Mouse (Mus musculus): ENCODE measurements around the gene Dgke. TPM values are rescaled to one million over a fixed set of nuclear protein-coding genes. Genes with fewer than 3 reads are reported as not detected.
A peak's percentile ranks its signal among the peaks of the same experiment; 100 is the strongest.

The Dgke gene
- polyA plus RNA-seq, 1 experiment, result 12.8 TPM

- peaks cover 12% of the 10 kb centered on the region for H3K4me1 ChIP-seq (ENCODE audit: control insufficient read depth, insufficient read depth, low read length)
- no peak overlapping the region for H3K27ac ChIP-seq (ENCODE audit: insufficient read depth, low read length)
- no peak for TF ChIP-seq POLR2A (IDR thresholded peaks at IDR 0.05; ENCODE audit: insufficient read depth, low read length)
- no peak for TF ChIP-seq CTCF (IDR thresholded peaks at IDR 0.05; ENCODE audit: low read depth, low read length)
- TF ChIP-seq EP300 (IDR thresholded peaks at IDR 0.05; ENCODE audit: insufficient read depth, low read depth, low read length), result no peak
- H3K9ac ChIP-seq (ENCODE audit: low read depth, poor library complexity, severe bottlenecking), result no peak overlapping the region
- no peaks in the 10 kb centered on the region for H3K27me3 ChIP-seq (ENCODE audit: control insufficient read depth, insufficient read depth, low read length, poor library complexity, severe bottlenecking)
- no peak overlapping the region for H3K4me3 ChIP-seq (ENCODE audit: low read depth, low read length)
- no peaks in the 10 kb centered on the region for H3K36me3 ChIP-seq (ENCODE audit: control insufficient read depth, insufficient read depth, low read length, poor library complexity, severe bottlenecking)
- H3K9me3 ChIP-seq (replicated peaks; ENCODE audit: control insufficient read depth, insufficient read depth, low read length, poor library complexity, severe bottlenecking), result no peaks in the 10 kb centered on the region
Observed at GRCm38 (mm10) chr11:89028871-89029405, 37.7 kb downstream of the Dgke start.

GRCm38 (mm10) chr11:89027955-89028361 lies 38.7 kb downstream of the Dgke start:
- TF ChIP-seq CTCF (IDR thresholded peaks at IDR 0.05; ENCODE audit: low read depth, low read length) (no peak), EP300 (IDR thresholded peaks at IDR 0.05; ENCODE audit: insufficient read depth, low read depth, low read length) (0 out of 2 replicates have a peak, but pooled peaks have one; percentile 23), POLR2A (IDR thresholded peaks at IDR 0.05; ENCODE audit: insufficient read depth, low read length) (no peak)
- H3K27ac ChIP-seq (ENCODE audit: insufficient read depth, low read length), result no peak overlapping the region

DNA sequence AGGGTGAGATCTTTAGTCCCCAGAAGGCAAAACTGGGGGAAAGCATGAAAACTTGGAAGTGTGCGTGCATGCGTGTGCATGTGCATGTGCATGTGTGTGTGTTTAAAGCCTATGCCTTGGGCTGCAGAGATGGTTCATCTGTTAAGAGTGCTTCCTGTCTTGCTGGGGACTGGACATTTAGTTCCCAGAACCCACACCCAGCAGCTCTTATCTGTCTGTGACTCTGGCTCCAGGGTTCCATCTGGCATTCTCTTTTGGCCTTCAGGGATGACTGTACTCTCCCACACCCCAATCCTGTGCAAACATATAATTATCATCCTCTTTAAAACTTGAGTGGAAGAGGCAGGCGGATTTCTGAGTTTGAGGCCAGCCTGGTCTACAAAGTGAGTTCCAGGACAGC lies 40.5 kb downstream of the Dgke start:
- Histone ChIP-seq H3K9me3 (replicated peaks; ENCODE audit: control insufficient read depth, insufficient read depth, low read length, poor library complexity, severe bottlenecking) (no peaks in the 10 kb centered on the region), H3K4me1 (ENCODE audit: control insufficient read depth, insufficient read depth, low read length) (peaks cover 19% of the 10 kb centered on the region), H3K27ac (ENCODE audit: insufficient read depth, low read length) (no peak overlapping the region), H3K9ac (ENCODE audit: low read depth, poor library complexity, severe bottlenecking) (no peak overlapping the region), H3K36me3 (ENCODE audit: control insufficient read depth, insufficient read depth, low read length, poor library complexity, severe bottlenecking) (no peaks in the 10 kb centered on the region), H3K4me3 (ENCODE audit: low read depth, low read length) (no peak overlapping the region), H3K27me3 (ENCODE audit: control insufficient read depth, insufficient read depth, low read length, poor library complexity, severe bottlenecking) (no peaks in the 10 kb centered on the region)
- no peak for TF ChIP-seq POLR2A (IDR thresholded peaks at IDR 0.05; ENCODE audit: insufficient read depth, low read length)
- no peak for TF ChIP-seq CTCF (IDR thresholded peaks at IDR 0.05; ENCODE audit: low read depth, low read length)
- TF ChIP-seq EP300 (IDR thresholded peaks at IDR 0.05; ENCODE audit: insufficient read depth, low read depth, low read length), result no peak

More at GRCm38 (mm10) chr11:89027955-89028361, 38.7 kb downstream of the Dgke start:
- Histone ChIP-seq H3K4me1 (ENCODE audit: control insufficient read depth, insufficient read depth, low read length) (peaks cover 12% of the 10 kb centered on the region), H3K36me3 (ENCODE audit: control insufficient read depth, insufficient read depth, low read length, poor library complexity, severe bottlenecking) (no peaks in the 10 kb centered on the region), H3K9ac (ENCODE audit: low read depth, poor library complexity, severe bottlenecking) (no peak overlapping the region), H3K4me3 (ENCODE audit: low read depth, low read length) (no peak overlapping the region), H3K9me3 (replicated peaks; ENCODE audit: control insufficient read depth, insufficient read depth, low read length, poor library complexity, severe bottlenecking) (no peaks in the 10 kb centered on the region), H3K27me3 (ENCODE audit: control insufficient read depth, insufficient read depth, low read length, poor library complexity, severe bottlenecking) (no peaks in the 10 kb centered on the region)

- Histone ChIP-seq H3K4me1 (ENCODE audit: control insufficient read depth, insufficient read depth, low read length) (peaks cover 21% of the 10 kb centered on the region), H3K27me3 (ENCODE audit: control insufficient read depth, insufficient read depth, low read length, poor library complexity, severe bottlenecking) (no peaks in the 10 kb centered on the region), H3K9me3 (replicated peaks; ENCODE audit: control insufficient read depth, insufficient read depth, low read length, poor library complexity, severe bottlenecking) (no peaks in the 10 kb centered on the region), H3K4me3 (ENCODE audit: low read depth, low read length) (no peak overlapping the region), H3K9ac (ENCODE audit: low read depth, poor library complexity, severe bottlenecking) (no peak overlapping the region), H3K36me3 (ENCODE audit: control insufficient read depth, insufficient read depth, low read length, poor library complexity, severe bottlenecking) (no peaks in the 10 kb centered on the region), H3K27ac (ENCODE audit: insufficient read depth, low read length) (no peak overlapping the region)
- TF ChIP-seq EP300 (IDR thresholded peaks at IDR 0.05; ENCODE audit: insufficient read depth, low read depth, low read length) (no peak), CTCF (IDR thresholded peaks at IDR 0.05; ENCODE audit: low read depth, low read length) (no peak), POLR2A (IDR thresholded peaks at IDR 0.05; ENCODE audit: insufficient read depth, low read length) (no peak)
Observed at GRCm38 (mm10) chr11:89025603-89026002, 41.0 kb downstream of the Dgke start.

GRCm38 (mm10) chr11:89024181-89024881 lies 42.3 kb downstream of the Dgke start:
- no peak overlapping the region for H3K27ac ChIP-seq (ENCODE audit: insufficient read depth, low read length)
- peaks cover 20% of the 10 kb centered on the region for H3K4me1 ChIP-seq (ENCODE audit: control insufficient read depth, insufficient read depth, low read length)
- no peak overlapping the region for H3K4me3 ChIP-seq (ENCODE audit: low read depth, low read length)
- H3K9me3 ChIP-seq (replicated peaks; ENCODE audit: control insufficient read depth, insufficient read depth, low read length, poor library complexity, severe bottlenecking), result no peaks in the 10 kb centered on the region
- peaks cover 1% of the 10 kb centered on the region; the same call in 1 of the 2 replicates for H3K36me3 ChIP-seq (ENCODE audit: control insufficient read depth, insufficient read depth, low read length, poor library complexity, severe bottlenecking)
- no peaks in the 10 kb centered on the region for H3K27me3 ChIP-seq (ENCODE audit: control insufficient read depth, insufficient read depth, low read length, poor library complexity, severe bottlenecking)
- TF ChIP-seq CTCF (IDR thresholded peaks at IDR 0.05; ENCODE audit: low read depth, low read length) (no peak), EP300 (IDR thresholded peaks at IDR 0.05; ENCODE audit: insufficient read depth, low read depth, low read length) (no peak), POLR2A (IDR thresholded peaks at IDR 0.05; ENCODE audit: insufficient read depth, low read length) (no peak)
- no peak overlapping the region for H3K9ac ChIP-seq (ENCODE audit: low read depth, poor library complexity, severe bottlenecking)

DNA sequence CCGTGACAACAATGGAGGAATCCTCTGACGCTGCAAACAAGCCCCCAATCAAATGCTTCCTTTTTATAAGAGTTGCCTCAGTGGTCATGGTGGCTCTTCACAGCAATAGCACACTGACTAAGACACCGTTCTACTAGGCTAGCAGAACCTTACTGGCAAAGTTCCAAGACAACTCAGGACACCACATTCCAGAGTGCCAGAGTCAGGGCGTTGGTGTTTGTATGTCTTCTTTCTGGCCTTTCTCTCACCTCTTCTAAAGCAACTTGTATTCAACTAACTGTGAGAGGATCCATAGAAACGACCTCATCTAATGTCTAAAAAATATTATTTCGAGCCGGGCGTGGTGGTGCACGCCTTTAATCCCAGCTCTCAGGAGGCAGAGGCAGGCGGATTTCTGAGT lies 43.2 kb downstream of the Dgke start:
- H3K27me3 ChIP-seq (ENCODE audit: control insufficient read depth, insufficient read depth, low read length, poor library complexity, severe bottlenecking), result no peaks in the 10 kb centered on the region
- TF ChIP-seq EP300 (IDR thresholded peaks at IDR 0.05; ENCODE audit: insufficient read depth, low read depth, low read length), result no peak
- no peaks in the 10 kb centered on the region for H3K9me3 ChIP-seq (replicated peaks; ENCODE audit: control insufficient read depth, insufficient read depth, low read length, poor library complexity, severe bottlenecking)
- no peak overlapping the region for H3K27ac ChIP-seq (ENCODE audit: insufficient read depth, low read length)
- no peak overlapping the region for H3K4me3 ChIP-seq (ENCODE audit: low read depth, low read length)
- H3K9ac ChIP-seq (ENCODE audit: low read depth, poor library complexity, severe bottlenecking), result no peak overlapping the region
- H3K4me1 ChIP-seq (ENCODE audit: control insufficient read depth, insufficient read depth, low read length), result peaks cover 22% of the 10 kb centered on the region
- peaks cover 8% of the 10 kb centered on the region for H3K36me3 ChIP-seq (ENCODE audit: control insufficient read depth, insufficient read depth, low read length, poor library complexity, severe bottlenecking)
